Mouse (Mus musculus) heart, embryonic 11.5 days (tissue): ENCODE measurements around the gene Gabbr1. TPM values are rescaled to one million over a fixed set of nuclear protein-coding genes. Genes with fewer than 3 reads are reported as not detected.
A peak's percentile ranks its signal among the peaks of the same experiment; 100 is the strongest.

ENCODE experiments used
- ATAC-seq: fragments of 200-750 bp; cut with Nextera tagmentation; replicated peaks from 2 replicates; pipeline ENCODE4 v1.8.0; 2017; ENCODE audit warnings: moderate library complexity; ENCODE audit not compliant: insufficient number of reproducible peaks, low FRiP score, low TSS enrichment
- H3K27ac ChIP-seq: fragments of 300-500 bp; sonication (generic); 2 replicates; pipeline ENCODE4 v1.5.1; 2014; ENCODE audit warnings: mild to moderate bottlenecking, low read depth, low read length
- H3K27me3 ChIP-seq: fragments of 300-500 bp; sonication (generic); 2 replicates; pipeline ENCODE4 v1.6.1; 2014; ENCODE audit warnings: mild to moderate bottlenecking, low read length, mixed read lengths; ENCODE audit not compliant: control insufficient read depth, insufficient read depth
- H3K36me3 ChIP-seq: fragments of 300-500 bp; sonication (generic); 2 replicates; pipeline ENCODE4 v1.6.1; 2014; ENCODE audit warnings: mild to moderate bottlenecking, low read length, moderate library complexity, mixed read lengths; ENCODE audit not compliant: control insufficient read depth, insufficient read depth
- H3K4me1 ChIP-seq: fragments of 300-500 bp; sonication (generic); 2 replicates; pipeline ENCODE4 v1.6.1; 2014; ENCODE audit warnings: low read length; ENCODE audit not compliant: control insufficient read depth, insufficient read depth
- H3K4me2 ChIP-seq: fragments of 300-500 bp; sonication (generic); 2 replicates; pipeline ENCODE4 v1.6.1; 2014; ENCODE audit warnings: mild to moderate bottlenecking, moderate library complexity
- H3K4me3 ChIP-seq: fragments of 300-500 bp; sonication (generic); 2 replicates; pipeline ENCODE4 v1.5.1; 2014; ENCODE audit warnings: low read depth, low read length
- H3K9ac ChIP-seq: fragments of 300-500 bp; sonication (generic); 2 replicates; pipeline ENCODE4 v1.6.1; 2014; ENCODE audit warnings: mild to moderate bottlenecking, low read depth, low read length, moderate library complexity
- H3K9me3 ChIP-seq: fragments of 300-500 bp; sonication (generic); replicated peaks from 2 replicates; pipeline ENCODE4 v1.6.1; 2016; ENCODE audit warnings: low read length; ENCODE audit not compliant: control insufficient read depth
- WGBS: fragments of 180-500 bp; shearing (Covaris S2); extraction: QIAGEN DNeasy Blood & Tissue Kit; methylation state at CpG from one replicate; pipeline ENCODE4 v1.1.7; 2014; ENCODE audit not compliant: insufficient replicate concordance; 5-methylcytosine and 5-hydroxymethylcytosine counted together
- polyA plus RNA-seq: library from polyadenylated mRNA; unstranded; fragments of >200 nt; fragmentation: Nextera tagmentation; extraction: Ambion mirVana; gene quantifications from 2 replicates; pipeline ENCODE4 v1.2.1, GENCODE M21; 2014

The Gabbr1 gene
- polyA plus RNA-seq, 1 experiment from 2014 or later: 6.0 TPM

DNA sequence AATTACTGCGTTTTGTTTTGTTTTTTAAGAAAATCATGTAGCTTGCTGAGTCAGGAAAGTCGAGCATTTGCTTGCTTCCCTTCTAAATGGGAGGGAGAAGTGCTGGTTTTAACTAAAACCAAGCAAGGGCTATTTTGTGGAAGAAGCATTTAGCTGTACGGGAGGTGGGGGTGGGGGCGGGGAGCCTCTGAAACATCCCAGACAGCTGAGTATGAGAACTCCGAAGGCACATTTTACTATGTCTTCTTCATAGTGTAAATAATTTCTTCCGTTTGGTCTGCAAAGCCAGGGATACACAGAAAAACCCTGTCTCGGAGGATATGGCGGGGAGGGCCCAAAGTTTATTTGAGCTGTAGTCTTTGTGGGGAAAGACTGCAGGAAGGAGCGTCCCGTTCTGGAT, 17.6 kb upstream of the Gabbr1 start:
- Histone ChIP-seq H3K4me3 (peak overlapping the region; percentile 48), H3K9ac (peak overlapping the region; percentile 70), H3K4me1 (no peaks in the 10 kb centered on the region), H3K4me2 (peak overlapping the region; percentile 65), H3K27ac (peak overlapping the region; percentile 97), H3K9me3 (no peaks in the 10 kb centered on the region), H3K27me3 (no peaks in the 10 kb centered on the region), H3K36me3 (no peaks in the 10 kb centered on the region)
- 0 out of 2 replicates have a peak, but pooled peaks have one; percentile 8 for ATAC-seq
- 5% methylated on average over 10 of the region's 10 CpGs for WGBS

DNA sequence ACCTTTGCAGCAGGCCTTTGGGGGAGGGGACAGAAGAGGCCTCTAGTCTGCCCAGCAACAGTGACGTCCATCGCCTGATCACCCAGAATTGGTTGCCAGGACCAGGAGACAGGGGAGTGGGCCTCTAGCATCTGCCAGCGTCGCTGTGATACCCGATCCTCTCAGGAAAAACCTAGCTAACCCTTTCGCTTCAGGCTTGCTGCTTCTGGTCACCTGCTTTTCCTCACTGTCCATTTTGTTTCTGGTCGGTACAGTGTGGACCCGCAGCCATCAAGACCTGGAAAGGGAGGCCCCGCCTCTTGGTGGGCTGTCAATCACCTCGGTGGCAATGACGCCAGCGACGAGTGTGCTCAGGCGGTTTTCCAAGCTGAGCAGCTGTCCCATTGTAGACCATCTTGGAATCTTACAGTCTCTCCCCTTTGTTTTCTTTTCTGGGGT, 17.1 kb upstream of the Gabbr1 start:
- peak; percentile 95 for ATAC-seq

DNA sequence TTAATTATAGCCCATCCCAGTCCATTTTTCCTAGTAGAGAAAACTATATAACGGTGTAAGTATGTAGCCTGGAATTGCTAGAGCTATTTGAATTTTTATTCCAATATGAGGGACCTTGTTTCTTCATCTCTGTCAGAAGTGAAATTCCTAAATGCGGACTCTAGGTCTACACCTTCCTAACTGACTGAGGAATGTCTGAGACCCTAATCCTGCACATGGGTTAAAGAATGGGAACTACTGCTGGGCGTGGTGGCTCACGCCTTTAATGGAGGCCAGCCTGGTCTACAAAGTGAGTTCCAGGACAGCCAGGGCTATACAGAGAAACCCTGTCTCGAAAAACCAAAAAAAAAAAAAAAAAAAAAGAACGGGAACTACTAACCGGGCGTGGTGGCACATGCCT, 16.6 kb upstream of the Gabbr1 start:
- Histone ChIP-seq H3K27me3 (no peaks in the 10 kb centered on the region), H3K36me3 (no peaks in the 10 kb centered on the region), H3K4me2 (peak overlapping the region; percentile 65), H3K9ac (no peak overlapping the region; the same call in 1 of the 2 replicates), H3K4me3 (peak overlapping the region; percentile 48), H3K27ac (peak overlapping the region; percentile 97), H3K9me3 (no peaks in the 10 kb centered on the region), H3K4me1 (no peaks in the 10 kb centered on the region)
- 74% methylated on average over 8 of the region's 8 CpGs for WGBS
- 0 out of 2 replicates have a peak, but pooled peaks have one; percentile 5 for ATAC-seq

More for the DNA sequence above, 17.1 kb upstream of the Gabbr1 start:
- Histone ChIP-seq H3K9ac (peak overlapping the region; percentile 70; the same call in 1 of the 2 replicates), H3K27me3 (no peaks in the 10 kb centered on the region), H3K4me2 (peak overlapping the region; percentile 65), H3K4me3 (peak overlapping the region; percentile 48), H3K4me1 (no peaks in the 10 kb centered on the region), H3K27ac (peak overlapping the region; percentile 97), H3K9me3 (no peaks in the 10 kb centered on the region), H3K36me3 (no peaks in the 10 kb centered on the region)
- 0% methylated on average over 14 of the region's 14 CpGs for WGBS

DNA sequence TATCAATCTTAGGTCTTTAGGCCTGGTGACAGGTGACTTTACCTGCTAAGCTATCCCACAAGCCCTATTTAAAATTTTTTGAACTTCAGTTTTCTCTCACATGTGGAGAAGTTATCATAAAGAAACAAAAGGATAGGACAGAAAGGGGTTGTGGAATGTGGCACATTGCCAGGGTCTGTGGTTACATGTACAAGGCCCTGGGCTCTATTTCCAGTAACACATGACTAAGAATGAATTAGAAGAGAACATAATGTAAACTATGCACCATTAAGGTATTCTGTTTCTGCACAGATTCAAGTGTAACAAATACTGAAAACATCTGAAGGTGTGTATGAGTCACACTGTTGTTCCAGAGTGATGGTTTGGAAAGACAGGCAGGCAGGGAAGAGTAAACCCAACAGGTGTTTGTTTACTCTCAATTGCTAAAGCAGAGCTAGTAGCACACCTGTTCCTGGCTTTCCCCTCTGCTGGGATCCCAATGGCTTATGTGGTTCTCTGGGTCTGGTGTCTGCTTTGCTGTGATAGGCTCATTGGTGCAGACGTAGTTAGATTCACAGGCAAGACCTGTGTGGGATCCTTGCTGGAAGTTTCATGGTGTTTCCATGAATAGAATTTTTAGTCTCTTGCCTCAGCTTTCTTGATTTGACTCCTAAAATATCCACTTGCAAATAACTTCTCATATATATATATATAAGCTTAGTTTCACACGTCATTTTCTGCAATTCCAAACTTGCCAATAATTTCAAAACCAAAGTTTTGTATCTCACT, 6.5 kb upstream of the Gabbr1 start:
- Histone ChIP-seq H3K27ac (no peak overlapping the region), H3K27me3 (no peaks in the 10 kb centered on the region), H3K36me3 (no peaks in the 10 kb centered on the region), H3K9me3 (no peaks in the 10 kb centered on the region), H3K4me2 (no peak overlapping the region), H3K4me1 (no peaks in the 10 kb centered on the region), H3K9ac (no peak overlapping the region), H3K4me3 (no peak overlapping the region)
- no peak for ATAC-seq
- 67% methylated on average over 2 of the region's 2 CpGs for WGBS

DNA sequence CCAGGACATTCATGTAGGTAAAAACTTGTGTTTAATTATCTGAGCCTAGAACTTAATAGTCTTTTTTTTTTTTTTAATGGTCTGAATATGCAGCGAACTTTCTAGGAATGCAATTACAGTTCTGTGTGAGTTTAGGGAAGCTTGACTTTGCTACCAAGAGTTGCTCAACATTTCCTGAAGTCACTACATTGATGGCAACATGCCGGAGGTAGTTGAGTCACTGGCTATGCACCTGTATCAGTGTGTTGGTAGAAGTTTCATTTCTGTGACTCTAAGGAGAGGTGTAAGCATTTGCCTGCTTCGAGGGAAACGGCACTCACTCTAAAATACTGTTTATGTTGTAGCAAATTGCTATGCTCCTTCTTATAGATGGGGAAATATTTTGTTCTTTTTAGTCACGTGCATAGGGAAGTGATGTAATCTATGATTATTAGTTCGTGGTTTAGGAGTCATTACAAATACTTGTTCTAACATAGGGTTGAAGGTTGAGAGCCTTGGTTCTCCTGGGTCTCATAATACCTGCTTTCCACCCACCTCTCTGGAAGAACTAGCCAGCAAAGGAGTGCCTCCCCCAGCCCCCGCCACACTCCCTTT, 1.0 kb upstream of the Gabbr1 start:
- no peaks in the 10 kb centered on the region for H3K36me3 ChIP-seq
- peaks cover 15% of the 10 kb centered on the region for H3K27me3 ChIP-seq
- H3K4me2 ChIP-seq: peak overlapping the region; percentile 98; the same call in 1 of the 2 replicates
- WGBS: 71% methylated on average over 7 of the region's 7 CpGs
- H3K27ac ChIP-seq: no peak overlapping the region
- no peaks in the 10 kb centered on the region for H3K9me3 ChIP-seq
- ATAC-seq: no peak
- no peak overlapping the region for H3K9ac ChIP-seq
- peaks cover 12% of the 10 kb centered on the region for H3K4me1 ChIP-seq
- H3K4me3 ChIP-seq: no peak overlapping the region

DNA sequence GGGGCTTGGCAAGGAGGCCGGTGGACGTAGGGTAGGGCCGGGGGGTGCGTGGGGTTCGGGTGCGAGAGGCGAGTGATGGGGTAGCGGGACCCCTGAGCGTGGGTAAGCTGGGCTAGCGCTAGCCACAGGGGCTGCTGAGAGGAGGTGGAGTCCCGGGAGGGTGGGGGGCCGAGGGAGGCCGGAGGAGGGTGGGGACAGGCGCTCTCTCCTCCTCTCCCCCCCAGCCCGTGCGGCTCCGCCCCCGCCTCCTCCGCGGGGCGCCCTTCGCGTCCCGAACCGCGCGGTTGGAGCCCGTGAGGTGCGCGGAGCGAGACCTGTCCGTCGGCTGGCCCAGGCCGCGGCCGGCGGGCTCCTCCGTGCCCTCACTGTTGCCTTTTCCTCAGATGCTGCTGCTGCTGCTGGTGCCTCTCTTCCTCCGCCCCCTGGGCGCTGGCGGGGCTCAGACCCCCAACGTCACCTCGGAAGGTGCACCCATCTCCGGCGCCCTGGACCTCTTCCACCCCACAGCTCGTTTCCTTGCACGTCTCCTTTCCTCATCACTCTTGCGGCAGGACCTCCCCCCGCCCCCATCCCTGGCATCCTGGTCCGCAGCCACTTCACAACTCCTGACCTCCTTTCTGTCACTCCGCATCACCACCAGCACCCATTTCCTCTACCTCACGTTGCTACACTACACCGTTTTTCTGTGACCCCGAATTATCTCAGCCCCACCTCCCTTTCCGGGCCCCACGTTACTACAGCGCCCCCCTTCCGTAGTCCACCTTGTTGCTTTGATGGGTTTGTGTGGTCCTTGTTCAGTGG, 746 bp downstream of the Gabbr1 start:
- H3K36me3 ChIP-seq: no peaks in the 10 kb centered on the region
- H3K27ac ChIP-seq: peak overlapping the region; percentile 73
- WGBS: under 1% methylated on average over 33 of the region's 58 CpGs
- H3K4me1 ChIP-seq: peaks cover 15% of the 10 kb centered on the region
- H3K27me3 ChIP-seq: peaks cover 15% of the 10 kb centered on the region
- H3K4me2 ChIP-seq: peak overlapping the region; percentile 98
- peak overlapping the region; percentile 87 for H3K9ac ChIP-seq
- peak; percentile 73 for ATAC-seq
- H3K4me3 ChIP-seq: peak overlapping the region; percentile 85
- no peaks in the 10 kb centered on the region for H3K9me3 ChIP-seq

DNA sequence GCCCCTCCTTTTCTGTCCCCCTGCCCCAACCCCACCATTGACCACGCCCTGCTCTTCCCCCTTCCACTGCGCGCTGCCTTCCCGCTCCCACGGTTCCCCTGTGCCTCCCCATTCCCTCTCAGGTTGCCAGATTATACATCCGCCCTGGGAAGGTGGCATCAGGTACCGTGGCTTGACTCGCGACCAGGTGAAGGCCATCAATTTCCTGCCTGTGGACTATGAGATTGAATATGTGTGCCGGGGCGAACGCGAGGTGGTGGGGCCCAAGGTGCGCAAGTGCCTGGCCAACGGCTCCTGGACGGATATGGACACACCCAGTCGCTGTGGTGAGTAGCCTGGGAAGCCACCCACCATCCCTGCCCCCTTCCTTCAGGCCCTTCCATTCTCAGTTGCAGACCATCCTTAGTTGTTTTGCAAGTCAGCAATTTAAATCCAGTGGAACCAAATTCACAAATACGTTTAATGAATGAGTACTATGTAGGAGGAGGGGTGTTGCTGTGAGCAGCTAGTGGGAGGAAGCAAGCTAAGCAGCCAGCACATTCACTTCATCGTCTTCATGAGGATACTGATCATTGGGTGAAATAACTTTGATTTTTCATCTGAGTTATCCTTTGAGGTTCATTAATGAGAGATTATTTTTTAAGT, 1.7 kb downstream of the Gabbr1 start:
- peak overlapping the region; percentile 85 for H3K4me3 ChIP-seq
- no peaks in the 10 kb centered on the region for H3K36me3 ChIP-seq
- no peak for ATAC-seq
- peaks cover 15% of the 10 kb centered on the region for H3K4me1 ChIP-seq
- H3K27ac ChIP-seq: no peak overlapping the region
- H3K9me3 ChIP-seq: no peaks in the 10 kb centered on the region
- peak overlapping the region; percentile 98 for H3K4me2 ChIP-seq
- no peak overlapping the region for H3K9ac ChIP-seq
- H3K27me3 ChIP-seq: peaks cover 15% of the 10 kb centered on the region
- 18% methylated on average over 19 of the region's 19 CpGs for WGBS

DNA sequence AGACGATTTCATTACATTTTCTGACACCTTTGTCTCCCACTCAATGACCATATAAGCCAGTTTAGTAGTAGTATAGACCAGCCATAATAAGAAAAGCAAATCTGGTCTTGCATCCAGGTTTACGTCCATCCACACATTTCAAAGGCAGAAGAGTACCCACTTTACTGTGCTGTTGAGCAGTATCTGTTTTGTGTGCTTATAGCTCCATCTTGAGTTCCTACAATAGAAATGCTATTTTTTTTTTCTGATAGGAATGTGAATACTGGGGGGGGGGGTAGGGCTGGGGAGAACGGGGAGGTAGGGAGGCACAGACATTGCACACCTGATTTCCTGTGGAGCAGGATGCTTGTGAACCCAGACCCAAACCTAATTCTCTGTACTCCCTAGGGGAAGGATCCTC, 2.2 kb downstream of the Gabbr1 start:
- H3K9ac ChIP-seq: no peak overlapping the region
- 40% methylated on average over 3 of the region's 3 CpGs for WGBS
- no peaks in the 10 kb centered on the region for H3K36me3 ChIP-seq
- no peak overlapping the region for H3K4me2 ChIP-seq
- H3K9me3 ChIP-seq: no peaks in the 10 kb centered on the region
- H3K4me3 ChIP-seq: no peak overlapping the region
- H3K27ac ChIP-seq: no peak overlapping the region
- no peak for ATAC-seq
- H3K27me3 ChIP-seq: peaks cover 15% of the 10 kb centered on the region
- peaks cover 15% of the 10 kb centered on the region for H3K4me1 ChIP-seq
